Mouse (Mus musculus) megakaryocyte progenitor cell, adult 5-6 weeks (primary cell): Measurements from ENCODE around the gene Dhx58. TPM values are rescaled to one million over a fixed set of nuclear protein-coding genes. Genes with fewer than 3 reads are reported as not detected.

Source experiments
- ATAC-seq: replicated peaks from 2 replicates; pipeline ENCODE4 v1.8.0; 2016; ENCODE audit warnings: mild to moderate bottlenecking, moderate TSS enrichment, inconsistent platforms; ENCODE audit not compliant: poor library complexity
- total RNA-seq, 2 experiments: library from RNA; stranded (forward) in 1 of 2; stranded (reverse) in 1 of 2; fragments of 157-497, 149-512 nt in 1 of 2; fragments of 200-1000 nt in 1 of 2; gene quantifications; 2 replicates each; pipeline versions ENCODE4 v1.2.3 to v1.2.4; 2015 to 2017

The Dhx58 gene
- total RNA-seq (2015) (10.4 and 11.1 TPM in 2 replicates), total RNA-seq (2017) (11.5 and 13.6 TPM in 2 replicates)

DNA sequence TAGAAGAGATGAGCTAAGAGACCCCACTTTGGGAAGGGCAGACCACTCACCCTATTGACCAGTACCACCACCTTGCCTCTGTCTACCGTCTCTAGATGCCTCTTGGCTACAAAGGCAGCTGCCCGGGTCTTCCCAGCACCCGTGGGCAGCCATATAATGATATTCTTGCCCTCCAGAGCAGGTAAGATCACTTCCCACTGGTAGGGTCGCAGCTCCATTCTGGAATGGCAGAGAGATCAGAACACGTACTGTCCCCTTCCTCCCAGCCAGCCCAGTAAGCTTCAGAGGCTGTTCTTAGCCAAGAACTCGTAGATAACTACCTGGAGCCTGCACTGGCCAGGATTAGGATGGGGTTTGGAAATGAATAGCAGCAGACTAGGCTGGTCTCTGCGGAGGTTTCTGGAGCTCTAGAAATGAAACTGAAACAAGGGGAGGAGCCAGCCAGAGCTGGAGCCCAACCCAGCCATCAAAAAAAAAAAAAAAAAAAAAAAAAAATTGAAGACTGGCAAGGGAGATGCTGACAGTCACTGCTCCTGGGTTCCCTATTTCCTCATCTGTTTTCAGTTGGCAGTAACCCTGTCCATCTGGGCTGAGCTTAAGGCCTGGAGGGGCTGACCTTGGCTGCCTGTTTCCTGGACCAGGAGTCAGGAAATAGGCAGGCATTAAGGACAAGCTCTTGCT is at the start of gene Dhx58:
Gene Dhx58, minus strand, starts transcription at position 421 of the 681 bp plus-strand sequence.
- ATAC-seq: peak; percentile 67

DNA sequence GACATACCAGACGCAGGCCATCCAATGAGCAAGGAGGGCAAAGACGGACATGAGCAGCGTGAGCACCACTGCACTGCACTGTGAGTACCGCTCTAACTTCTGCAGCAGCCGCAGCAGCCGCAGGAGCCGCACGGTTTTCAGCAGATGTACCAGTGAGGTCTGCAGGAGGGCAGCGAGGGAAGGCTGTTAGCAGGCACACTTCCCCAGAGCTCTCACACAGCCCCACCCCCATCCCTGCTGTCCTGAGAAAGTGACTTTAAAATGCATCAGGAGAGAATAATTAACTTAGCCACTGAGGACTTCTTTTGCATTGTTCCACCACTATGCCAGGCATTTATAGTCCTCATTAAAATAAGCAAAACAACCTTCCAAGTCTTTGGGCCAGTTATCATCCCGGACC is 48.2 kb upstream of the Dhx58 start:
- ATAC-seq: no peak

GRCm38 (mm10) chr11:100750127-100750526 is 46.1 kb upstream of the Dhx58 start:
- no peak for ATAC-seq

- no peak for ATAC-seq
These were observed 45.4 kb upstream of the Dhx58 start for GRCm38 (mm10) chr11:100749469-100749868.

DNA sequence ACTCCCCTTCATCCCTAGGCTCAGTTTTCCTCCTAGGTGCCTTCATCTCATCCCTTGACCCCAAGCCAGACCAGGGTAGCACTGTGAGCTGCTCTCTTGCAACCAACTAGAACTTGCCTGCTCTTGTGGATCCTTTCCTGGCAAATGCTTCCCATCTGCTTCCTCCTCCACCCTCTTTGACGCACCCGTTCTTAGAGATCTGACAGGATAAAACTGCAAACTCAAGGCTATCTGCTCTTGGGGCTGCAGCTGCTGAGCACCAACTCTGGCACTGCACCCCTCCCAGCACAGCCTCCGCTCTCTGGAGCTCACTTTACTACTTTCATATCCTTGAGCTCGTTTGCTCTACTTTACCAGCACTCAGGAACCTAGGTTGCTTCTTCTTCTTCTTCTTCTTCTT is 44.5 kb upstream of the Dhx58 start:
- no peak for ATAC-seq

DNA sequence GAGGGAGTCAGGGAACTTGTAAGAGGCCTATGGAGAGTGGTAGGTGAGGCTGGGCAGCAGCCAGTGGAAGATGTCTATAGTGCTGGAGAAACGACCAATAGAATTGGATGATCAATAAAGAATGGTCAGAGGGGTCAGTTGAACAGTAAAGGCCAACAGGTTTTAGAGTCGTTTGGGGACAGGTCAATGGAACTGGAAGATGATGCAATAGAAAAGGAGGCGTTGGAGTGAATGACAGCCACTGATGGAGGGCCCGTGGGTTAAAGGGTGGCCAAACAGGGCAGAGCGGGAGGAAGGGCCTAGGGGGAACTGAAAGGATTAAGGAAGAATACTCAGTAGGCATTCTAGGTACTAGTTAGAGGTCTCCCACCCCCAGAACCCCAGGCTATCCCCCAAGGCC is 43.0 kb upstream of the Dhx58 start:
- ATAC-seq: no peak

GRCm38 (mm10) chr11:100746546-100746945 is 42.5 kb upstream of the Dhx58 start:
- ATAC-seq: no peak

GRCm38 (mm10) chr11:100745085-100745484 is 41.0 kb upstream of the Dhx58 start:
- ATAC-seq: peak; percentile 84

GRCm38 (mm10) chr11:100741348-100741747 is 37.3 kb upstream of the Dhx58 start:
- no peak for ATAC-seq

DNA sequence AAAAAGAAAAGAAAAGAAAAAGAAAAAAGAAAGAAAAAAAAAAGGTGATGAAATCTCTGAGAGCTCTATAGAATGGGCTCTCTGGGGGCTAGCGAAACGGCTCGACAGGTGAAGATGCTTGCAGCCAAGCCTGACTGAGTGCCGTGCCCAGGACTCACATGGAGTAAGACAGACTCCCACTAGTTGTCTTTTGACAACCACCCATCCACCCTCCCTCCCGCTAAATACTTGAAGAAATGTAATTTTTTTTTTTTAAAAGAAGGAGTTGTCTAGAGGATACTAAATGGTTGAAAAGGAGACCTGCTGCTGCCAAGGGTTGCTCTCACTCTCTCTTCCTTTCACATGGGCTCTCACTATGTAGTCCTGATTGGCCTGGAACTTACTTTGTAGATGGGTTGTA is 34.7 kb upstream of the Dhx58 start:
- ATAC-seq: no peak

DNA sequence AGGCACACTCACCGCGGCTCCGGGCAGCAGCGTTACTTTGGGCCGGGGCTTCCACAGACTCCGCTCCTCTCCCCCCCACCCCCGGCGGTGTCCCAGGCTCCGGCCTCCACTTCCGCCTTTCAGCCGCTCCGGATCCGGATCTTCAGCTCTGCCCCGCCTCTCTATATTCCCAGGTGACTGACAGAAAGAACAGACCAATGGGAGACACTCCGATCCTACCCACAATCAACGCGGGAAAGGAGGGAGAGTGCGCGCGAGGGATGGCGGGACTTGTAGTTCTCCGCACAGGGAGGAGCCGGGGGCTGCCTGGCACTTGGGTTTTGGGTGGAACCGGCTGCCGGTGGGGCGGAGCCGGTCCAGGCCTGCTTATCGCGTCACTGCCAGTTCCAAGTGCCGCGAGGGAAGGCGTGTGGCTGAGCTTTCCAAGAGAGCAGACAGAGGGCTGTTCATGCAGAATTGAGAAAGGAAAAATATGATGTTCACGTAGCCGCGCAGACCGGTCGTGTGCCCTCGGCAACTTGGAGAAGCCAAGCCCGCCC is 34.1 kb upstream of the Dhx58 start, which contains the start of gene Rab5c:
Gene Rab5c, minus strand, starts transcription at position 150 of the 539 bp plus-strand sequence.
- ATAC-seq: peak; percentile 92

DNA sequence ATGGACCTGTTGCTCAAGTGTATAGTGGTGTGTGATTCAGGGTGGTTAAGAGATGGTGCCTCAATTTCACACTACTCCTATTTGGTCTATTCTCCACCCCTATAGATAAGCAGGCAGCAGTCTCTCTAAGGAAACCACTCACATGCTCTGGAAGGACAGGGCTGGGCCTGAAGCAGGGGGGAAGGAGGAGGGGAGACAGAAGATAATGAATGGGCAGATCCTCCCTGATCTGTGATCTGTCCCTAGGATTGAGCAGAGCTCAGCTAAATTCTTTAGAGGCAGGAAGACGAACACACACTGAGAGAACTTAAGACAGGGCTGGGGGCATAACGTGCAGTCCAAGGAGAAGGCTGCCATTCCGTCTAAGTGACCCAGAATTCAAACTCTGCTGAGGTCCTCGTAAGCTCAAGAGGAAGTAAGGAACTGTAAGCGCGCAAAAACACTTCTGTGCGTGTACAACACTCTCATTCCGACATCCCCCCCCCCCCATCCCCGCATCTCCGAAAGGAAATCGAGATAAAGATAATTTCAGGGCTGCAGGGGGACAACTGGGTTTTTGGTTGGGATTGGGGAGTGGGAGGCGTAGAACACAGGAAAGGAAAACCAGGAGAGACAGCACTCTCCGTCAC is 33.1 kb upstream of the Dhx58 start:
- ATAC-seq: peak; percentile 64

DNA sequence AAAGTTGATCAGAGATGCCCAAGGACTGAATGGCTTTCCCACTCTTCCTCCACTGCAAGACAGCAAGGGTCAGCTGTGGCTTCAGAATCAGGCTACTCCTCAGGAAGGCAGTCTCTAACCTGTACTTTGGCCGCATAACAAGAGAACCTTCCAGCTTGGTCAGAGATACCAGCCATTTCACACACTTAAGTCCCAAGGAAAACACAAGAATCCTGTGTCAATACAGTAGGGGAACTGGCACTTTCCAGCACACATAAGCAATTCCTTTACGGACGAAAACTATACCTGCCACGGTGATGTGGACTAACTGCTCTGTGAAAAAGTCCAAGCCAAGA is 32.6 kb upstream of the Dhx58 start:
- no peak for ATAC-seq

DNA sequence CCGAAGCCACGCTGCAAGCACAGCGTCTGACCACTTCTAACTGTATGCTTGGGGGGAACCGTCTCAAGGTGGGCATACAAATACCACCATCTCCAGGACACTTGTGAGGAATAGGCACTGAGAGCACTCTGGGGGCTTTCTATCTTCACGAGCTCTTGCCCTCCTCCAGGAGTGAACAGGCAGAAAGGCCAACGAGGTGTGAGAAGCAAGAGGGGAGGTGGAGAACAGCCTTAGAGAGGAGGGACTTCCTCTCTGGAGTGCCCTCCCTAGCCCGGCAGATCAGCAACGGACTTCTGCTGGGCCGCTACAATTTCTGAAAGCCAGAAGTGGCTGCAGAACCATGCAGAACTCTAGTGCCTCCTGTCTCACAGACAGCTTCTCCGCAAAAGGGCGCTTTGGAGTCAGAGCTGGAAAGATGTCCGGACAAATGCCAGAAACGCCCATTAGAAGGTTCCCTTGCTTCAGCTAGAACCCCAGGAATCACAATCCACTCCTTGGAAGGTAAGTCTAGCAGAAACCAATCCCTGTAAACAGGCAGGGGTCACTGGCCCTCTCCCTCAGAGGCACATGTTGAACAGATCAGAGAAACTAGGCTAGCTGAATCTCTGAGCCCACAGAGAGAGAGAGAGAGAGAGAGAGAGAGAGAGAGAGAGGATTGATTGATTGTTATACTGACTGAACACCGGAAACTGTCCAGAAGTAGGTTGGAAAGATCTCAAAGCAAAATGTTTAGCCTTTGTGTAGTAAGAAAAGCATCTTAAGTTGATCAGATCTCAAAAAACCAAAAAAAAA is 32.1 kb upstream of the Dhx58 start:
- ATAC-seq: no peak

- no peak for ATAC-seq
These were observed 31.2 kb upstream of the Dhx58 start for GRCm38 (mm10) chr11:100735134-100735865.

DNA sequence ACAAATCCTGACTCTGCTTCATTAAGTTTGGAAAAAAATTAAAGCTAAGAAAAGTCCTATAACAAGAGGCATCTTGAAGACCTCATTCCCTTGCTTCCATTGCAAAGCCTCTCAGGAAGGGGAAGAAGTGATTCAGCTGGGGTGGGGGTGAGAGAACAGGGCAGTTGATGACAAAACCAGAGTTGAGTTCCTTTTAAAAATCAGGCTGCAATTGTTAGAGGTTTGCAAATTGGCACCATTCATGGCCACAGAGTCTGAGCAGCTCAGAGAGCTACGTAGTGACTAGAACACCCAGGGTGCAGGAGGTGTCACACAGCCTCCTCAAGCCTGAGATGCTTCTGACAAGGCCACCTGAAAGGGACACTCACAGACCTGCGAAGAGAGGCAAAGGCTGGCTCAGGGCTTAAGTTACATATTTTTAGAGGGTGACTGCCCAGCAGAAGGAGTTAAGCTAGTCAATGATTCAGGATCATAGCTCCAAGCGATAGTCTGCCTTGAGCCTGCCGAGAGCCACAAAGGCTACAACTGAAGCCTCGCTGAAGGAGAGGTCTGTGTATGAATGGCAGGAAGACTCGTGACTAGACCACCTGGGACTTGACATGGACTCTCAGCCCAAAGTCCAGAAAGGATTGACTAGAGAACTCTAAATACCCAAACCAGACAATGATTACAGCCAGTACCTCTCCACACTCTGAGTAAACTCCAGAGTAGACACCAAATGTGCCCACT is 26.6 kb upstream of the Dhx58 start:
- peak; percentile 34; the same call in 1 of the 2 replicates for ATAC-seq

GRCm38 (mm10) chr11:100729976-100730375 is 25.9 kb upstream of the Dhx58 start:
- ATAC-seq: no peak

GRCm38 (mm10) chr11:100728601-100729000 is 24.5 kb upstream of the Dhx58 start:
- ATAC-seq: no peak

- ATAC-seq: no peak
These were observed 23.1 kb upstream of the Dhx58 start for GRCm38 (mm10) chr11:100727201-100727600.

DNA sequence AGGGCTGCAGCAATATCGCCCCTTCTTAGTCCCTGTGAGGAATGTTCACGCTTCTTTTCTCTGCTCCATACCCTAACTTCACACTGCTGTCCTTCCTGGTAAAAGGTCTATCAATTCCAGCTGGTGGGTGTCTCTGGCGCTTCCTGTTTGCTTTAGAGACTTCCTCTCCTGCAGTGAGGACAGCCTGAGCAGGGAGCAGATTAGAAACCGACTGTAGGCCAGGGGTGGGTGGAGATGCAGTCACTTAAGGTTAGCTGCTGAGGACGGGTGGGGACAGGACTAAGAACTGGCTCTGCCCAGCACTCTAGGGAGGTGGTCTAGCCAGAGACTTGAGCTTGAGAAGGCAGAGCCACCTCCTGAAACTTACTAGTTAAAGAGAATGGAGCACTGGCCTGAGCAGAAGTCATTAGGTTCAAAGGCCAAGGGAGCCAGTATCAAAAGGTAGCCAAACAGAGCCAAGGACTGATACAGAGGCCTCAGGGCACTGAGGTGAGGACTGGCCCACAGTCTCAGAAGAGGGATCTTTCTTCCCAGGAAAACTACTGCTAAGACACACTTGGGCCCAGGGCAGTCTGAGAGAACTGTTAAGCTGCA is 20.9 kb upstream of the Dhx58 start:
- no peak; the same call in 1 of the 2 replicates for ATAC-seq
